Mouse (Mus musculus): ENCODE measurements around the gene Klhdc10.

DNA sequence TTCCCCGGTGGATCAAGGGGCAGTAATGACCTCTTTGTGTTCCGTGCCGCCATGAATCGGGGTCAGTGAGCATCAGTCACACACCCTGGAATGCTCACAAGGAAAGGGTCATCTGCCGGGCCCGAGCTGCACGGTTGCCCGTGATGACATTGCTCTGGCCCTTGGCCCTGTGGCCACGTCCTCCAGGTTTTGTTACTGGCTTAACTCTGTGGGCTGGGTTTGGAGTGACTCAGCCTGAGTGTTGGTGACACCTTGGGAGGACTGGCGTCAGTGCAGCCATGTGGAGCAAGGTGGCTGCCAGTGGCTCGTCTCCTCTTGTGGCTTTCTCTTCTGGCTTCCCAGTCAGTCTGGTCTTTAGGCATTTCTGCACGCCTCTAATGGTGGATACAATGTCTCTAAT is 45.0 kb upstream of the Klhdc10 start:
- TF ChIP-seq CTCF (IDR thresholded peaks at IDR 0.05; ENCODE audit: borderline replicate concordance, insufficient read depth, low read depth, low read length) (no peak), POLR2A (IDR thresholded peaks at IDR 0.05; ENCODE audit: borderline replicate concordance, insufficient read depth, low read length) (no peak)

Measured in cerebellum, adult 2 months (tissue).